Mouse (Mus musculus) cerebellum, adult 8-10 months (tissue): ENCODE measurements at regions not wholly inside any gene's neighbourhood (a gene's known extent, or its start where the extent isn't known, plus 50 kb on each side); places are given as distances from the start of the nearest gene placed in this dataset.
"Not testable (repeated sequence)": the region's sequence is repeated elsewhere in the genome, so short reads cannot be mapped to it uniquely, and the experiment has no call there.

Experiments
- DNase-seq: peaks from one replicate; pipeline ENCODE4 v3.0.0; 2022

DNA sequence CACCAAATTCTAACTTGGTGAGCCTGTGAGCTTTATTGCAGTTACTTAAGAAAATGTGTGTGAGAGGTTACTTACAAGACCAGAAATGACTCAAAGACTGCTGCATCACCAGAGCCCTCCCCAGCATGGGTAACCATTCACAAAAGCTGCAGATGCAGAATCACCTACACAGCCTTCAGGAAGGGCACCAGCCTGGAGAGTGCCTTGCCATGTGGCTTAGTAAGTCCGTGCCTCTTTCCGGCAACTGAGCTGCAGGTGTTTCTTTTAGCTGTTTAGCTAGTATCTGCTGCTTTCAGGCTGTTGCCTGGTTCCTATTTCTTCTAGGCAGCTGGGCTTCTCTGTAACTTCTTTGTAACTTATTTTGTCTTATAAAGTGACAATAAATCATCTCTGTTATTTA, 213.2 kb upstream of the Stxbp6 start:
- no peak for DNase-seq

DNA sequence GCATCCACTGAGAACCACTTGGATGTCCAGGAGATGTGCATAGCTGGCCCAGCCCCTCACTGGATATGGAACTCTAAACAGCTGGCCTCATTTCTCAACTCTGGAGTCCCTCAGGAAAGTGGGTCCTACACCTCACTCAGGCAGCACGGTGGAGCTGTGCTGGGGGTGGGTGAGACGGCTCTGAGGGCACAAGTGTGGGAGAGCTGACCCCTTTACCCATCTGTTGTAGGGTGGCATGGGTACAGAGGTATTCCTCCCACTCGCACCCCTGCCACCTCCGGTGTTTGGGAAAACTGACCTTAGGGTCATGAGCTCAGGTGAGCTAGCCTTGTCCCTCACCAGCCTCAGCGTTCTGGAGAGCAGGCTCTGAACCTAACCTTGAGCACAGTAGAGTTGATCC, 181.8 kb upstream of the Stxbp6 start:
- no peak for DNase-seq

DNA sequence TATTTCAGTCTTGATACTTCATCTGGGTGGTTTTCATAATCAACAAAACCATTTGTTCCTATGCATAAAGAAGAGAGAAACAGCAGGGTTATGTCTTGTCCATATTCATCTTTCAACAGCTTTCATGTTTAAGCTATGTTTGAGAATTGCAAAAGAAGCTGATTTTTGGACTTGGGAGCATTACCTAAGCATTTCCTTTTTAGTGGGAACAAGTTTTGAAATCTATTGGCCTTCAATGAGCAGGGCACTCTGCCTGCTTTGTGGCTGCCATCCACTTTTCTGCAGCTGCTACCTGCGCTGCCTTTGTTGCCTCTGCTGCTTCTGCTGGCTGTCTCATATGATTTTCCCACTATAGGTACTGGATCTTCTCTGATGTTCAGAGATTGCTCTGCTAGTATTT, 136.6 kb upstream of the Stxbp6 start:
- DNase-seq: no peak

DNA sequence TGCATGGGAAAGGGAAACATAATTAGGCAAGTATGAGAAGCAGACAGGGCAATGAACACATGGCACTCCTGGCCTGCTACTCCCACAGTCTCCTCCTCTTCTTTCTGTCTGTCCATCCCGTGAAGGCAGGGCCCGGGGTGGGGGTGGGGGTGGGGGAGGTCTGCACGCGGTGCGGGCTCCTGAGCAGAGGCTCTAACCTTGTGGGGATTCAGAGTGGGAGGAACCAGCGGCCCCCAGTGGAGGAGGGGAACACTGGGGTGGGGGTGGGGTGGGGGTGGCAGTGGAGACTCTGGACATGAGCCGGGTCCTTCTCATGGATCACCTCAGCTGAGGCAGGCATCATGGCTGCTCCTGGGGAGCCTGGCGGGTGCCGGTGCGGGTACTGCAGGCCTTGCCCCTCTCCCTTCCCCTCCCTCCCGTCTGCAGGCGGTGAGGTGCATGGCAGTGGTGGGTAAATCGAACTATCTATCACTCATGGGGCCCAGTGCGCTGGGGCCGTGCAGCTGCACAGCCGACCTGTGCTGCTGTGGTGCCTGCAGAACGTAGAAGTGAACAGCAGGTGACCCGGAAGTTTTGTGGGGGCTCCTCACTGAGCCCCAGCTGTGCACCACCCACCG, 120.9 kb upstream of the Stxbp6 start:
- DNase-seq: no peak

DNA sequence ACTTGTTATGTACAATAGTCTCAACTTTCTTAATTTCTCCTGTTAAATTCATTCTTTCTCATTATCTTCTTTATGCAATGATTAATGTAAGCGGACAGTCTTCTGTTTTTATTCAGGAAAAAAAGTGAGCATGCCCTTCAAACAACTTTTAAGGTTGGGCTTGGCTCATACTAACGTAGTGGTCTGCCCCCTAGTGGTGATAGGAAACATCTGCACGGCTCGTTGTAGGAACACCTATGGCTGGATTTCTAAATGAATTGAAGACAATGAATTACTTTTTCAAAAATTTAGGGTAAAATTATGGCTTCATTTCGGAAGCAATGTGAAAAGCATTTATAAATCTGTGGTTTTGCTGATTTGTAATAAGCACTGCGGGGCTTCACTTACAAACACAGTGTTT, 112.6 kb upstream of the Stxbp6 start:
- peak; percentile 4 for DNase-seq

DNA sequence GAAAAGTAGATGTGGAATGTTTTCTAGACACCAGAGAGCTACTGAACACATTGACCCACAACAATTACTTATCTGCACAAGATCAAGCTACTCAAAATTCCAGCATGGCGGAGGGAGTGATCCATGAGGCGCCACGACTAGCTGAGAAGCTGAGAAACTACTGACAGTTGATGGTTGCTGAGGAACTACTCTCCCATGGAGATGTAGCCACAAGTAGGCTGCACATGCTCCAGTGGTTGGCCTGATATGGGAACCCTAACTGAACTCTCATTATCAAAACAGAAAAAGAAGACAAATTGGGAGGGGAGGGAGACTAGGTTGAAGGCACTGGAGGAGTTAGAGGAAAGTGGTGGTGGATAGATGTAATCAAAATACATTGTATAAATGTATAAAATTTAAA, 110.0 kb upstream of the Stxbp6 start:
- DNase-seq: no peak

DNA sequence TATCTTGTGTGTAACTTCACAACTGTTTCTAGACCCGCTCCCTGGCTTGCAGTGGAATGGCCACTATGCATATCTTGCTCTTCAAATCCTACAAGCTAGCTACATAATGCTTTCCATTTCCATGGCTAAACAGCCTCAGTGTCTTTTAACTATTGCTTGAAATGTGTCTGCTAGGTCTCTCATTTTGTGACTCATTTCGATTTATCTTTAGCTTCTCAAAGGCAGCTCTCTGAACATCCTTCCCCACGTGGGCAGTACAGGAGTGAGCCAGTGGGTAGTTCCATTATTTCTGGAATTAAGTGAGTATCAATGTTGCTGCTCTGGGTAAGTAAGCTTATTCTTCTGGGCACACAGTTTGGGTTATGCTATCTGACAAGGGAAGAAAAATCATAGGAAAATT, 102.9 kb upstream of the Stxbp6 start:
- DNase-seq: no peak

DNA sequence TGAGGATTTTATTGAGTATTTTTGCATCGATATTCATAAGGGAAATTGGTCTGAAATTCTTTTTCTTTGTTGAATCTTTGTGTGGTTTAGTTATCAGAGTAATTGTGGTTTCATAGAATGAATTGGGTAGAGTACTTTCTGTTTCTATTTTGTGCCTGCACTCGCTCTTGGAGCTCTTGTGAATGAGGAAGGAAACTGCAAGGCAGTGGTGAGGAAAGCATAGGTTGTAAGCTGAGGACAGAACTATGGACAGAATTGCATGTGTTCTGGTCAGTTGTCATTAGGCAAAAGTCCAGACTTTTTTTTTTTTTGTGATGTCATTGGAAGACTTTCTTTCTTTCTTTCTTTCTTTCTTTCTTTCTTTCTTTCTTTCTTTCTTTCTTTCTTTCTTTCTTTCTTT, 100.8 kb upstream of the Stxbp6 start:
- DNase-seq: not testable (repeated sequence)

DNA sequence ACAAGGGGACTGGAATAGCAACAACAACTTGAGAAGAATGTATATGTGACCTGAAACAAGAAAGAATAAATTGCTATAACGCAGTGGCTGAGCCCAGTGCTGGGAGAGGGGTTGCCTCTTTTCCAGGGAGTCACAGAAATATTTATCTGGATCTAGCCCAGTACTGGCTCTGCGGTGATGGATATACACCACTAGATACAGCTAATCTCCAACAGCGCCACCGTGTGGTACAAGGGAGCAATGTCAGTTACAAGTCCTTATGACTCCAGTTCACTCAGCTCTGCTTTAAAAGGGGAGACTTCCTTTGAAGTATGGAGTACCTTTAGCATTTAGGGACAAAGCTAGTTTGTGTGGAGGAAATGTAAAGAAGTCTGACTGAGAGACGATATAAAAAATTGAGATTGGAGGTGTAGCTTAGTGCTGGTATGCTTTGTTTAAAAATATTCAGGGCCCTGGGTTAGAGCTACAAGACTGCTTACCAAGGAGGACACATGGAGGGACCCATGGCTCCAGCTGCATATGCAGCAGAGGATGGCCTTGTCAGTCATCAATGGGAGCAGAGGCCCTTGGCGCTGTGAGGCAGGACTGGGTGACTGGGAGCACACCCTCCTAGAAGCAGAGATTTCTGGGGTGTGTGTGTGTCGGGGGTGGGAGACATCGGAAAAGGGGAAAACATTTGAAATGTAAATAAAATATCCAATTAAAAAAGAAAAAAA, 97.6 kb upstream of the Stxbp6 start:
- peak; percentile 20 for DNase-seq

DNA sequence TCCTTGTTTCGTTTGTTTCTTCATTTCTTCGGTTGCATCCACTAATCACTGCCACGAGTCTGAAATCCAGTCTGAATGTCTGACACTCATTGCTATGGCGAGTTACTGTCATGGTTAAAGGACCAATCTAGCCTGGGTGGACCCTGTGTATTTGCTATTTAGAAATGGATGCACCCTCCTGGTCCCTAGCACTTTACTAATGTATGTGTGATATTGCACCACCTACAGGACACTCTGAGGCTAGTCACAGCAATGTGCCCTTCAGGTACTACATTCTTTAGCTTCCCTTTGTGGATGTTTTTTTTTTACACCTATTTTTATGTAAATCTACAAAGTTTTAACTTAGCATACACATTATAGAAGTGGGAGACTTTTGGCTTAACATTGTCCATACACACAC, 87.5 kb upstream of the Stxbp6 start:
- DNase-seq: peak; percentile 1

DNA sequence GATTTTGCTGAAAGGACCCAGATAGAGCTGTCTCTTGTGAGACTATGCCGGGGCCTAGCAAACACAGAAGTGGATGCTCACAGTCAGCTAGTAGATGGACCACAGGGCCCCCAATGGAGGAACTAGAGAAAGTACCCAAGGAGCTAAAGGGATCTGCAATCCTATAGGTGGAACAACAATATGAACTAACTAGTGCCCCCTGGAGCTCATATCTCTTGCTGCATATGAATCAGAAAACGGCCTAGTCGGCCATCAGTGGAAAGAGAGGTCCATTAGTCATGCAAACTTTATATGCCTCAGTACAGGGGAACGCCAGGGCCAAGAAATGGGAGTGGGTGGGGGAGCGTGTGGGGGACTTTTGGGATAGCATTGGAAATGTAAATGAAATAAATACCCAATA, 87.1 kb upstream of the Stxbp6 start:
- DNase-seq: not testable (repeated sequence)

DNA sequence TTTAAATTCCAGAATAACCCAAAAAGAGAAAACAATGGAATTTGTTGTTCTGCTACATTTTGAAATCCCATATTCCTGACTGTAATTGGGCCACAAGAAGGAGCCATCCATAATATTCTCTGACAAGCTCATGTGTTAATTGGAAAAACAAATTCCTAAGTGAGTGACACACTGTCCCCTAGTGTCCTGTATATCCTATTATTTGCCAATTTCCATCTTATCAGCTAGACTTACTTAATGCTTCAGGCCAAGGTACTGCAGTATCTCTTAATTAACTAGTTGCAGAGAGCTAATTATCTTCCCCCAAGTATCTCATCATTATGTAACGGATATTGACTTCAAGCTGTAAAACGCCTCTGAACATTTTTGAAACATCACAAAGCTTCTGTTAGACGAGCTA, 84.5 kb upstream of the Stxbp6 start:
- DNase-seq: no peak

DNA sequence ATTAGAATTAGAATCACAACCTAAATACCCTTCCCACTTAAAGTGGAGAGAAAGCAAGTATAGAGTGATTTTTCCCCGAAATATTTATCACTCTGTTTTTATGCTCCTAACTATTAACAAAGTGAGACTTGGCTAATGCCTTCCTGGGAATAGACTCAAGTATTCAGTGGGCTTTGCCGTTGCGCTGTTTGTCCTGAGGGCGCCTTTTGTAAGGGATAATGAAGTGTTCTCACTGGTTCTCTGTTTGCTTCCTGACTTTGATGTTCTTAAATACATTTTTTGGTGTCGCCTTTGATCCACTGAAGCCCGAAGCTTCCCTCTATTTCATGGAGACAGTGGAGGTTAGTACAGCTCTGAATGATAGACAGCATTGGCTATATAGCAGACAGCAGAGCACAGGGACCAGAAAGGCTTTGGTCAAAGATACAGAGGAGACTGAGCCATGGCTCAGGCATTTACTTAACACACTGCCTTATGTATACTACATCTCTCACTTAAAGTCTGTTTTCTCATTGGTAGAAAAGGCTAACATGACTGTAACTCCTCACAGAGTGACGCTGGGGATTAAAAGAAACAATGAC, 63.0 kb upstream of the Stxbp6 start:
- no peak for DNase-seq

DNA sequence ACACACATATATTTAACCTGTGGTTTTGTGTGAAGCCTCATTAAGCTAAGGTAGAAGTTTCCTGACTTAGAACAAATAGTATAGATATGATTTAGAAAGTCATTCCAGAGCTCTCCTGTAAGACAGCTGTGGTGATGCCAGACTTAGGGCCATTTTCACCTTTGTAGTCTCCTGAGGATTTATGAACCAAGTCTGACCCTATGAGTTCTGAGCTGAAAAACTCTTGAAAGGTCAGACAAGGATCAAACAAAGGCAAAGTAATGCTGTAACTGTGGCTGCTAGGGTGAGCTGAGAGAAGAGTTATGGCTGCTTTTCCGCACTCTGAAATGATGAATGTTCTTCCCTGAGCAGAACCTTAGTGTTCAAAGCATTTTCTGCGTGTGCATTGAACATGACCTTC, 58.9 kb upstream of the Stxbp6 start:
- no peak for DNase-seq

DNA sequence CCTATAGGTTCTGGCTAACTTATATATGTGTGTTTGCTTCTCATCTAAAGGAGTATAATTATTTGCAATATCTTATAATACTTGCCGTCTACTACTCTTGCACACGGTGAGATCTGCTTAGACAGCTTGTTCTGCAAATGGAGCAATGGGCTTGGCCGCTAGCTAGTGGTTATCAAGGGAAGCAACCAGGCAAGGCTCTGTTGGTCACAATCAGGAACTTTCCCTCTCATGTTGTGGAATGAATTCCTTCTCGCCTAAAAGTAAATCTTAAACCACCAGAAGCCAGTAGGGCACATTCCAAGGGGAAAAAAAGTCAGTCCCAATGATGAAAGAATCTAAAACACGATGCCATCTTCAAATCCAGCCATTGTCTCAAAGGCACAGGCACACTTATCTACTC, 56.6 kb upstream of the Stxbp6 start:
- no peak for DNase-seq

DNA sequence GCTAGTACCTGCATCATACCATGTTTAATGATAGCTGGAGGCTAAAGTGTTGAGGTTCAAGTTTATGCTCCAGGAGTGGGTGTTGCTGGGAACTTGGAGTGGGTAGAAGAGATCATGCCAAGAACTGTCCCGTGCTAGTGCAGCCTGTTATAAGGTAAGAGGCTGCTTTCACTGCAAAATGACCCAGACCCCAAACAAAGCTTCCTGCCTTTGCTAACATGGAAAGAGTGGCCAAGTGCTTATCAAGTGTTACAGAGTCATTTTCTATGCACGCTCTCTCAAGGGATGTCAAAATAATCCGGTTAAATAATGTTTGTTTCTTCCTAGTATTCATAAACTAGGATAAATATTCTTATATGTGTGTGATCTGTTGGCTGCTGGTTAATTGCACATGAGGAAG, 51.4 kb upstream of the Stxbp6 start:
- no peak for DNase-seq
